Mouse (Mus musculus) adrenal gland, postnatal 10 days (tissue): ENCODE measurements around the gene Npc1l1. TPM values are rescaled to one million over a fixed set of nuclear protein-coding genes. Genes with fewer than 3 reads are reported as not detected.

Experiments used
- DNase-seq: peaks from one replicate; pipeline ENCODE4 v3.0.0; 2021; ENCODE audit warnings: mixed read lengths
- total RNA-seq, 2 experiments: library from RNA; stranded (reverse); gene quantifications; 2 replicates each; pipeline ENCODE4 v1.2.3; 2021

Gene Npc1l1
- total RNA-seq, 2 experiments from 2014 or later: not detected

- no peak for DNase-seq
Observed at GRCm38 (mm10) chr11:6163062-6163461, 66.9 kb downstream of the Npc1l1 start.

DNA sequence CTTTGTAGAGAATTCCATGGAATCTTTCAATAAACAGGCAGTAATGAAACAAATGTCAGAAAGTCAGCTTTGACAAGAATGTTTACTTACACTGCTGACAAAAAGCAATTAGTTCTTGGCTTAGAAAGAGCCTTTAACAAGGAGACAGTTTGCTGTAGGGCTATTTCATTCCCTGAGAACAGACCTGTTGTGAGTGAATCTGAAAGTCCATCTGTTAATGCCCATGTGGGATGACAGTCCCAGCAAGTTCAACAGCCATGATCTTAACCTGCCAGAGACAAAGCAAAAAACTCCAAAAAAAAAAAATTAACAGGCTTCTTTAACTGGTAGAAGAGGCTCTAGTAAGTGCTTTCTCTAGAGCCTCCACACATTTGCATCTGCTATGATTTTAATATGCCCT lies 68.4 kb downstream of the Npc1l1 start:
- DNase-seq: no peak

Other genes starting within 250 kb of the Npc1l1 start
- gene Camk2b, start 163.8 kb downstream of the Npc1l1 start, total RNA-seq: 10 to 100 TPM; 15.7 to 30.4 TPM
- under 1 TPM; 0.21 to 0.24 TPM for gene A730071L15Rik, start 30.1 kb downstream of the Npc1l1 start, total RNA-seq
- 10 to 100 TPM; 45.8 to 52.3 TPM for gene Nudcd3, start 29.7 kb downstream of the Npc1l1 start, total RNA-seq
- 10 to 100 TPM; 49.8 to 52.7 TPM for gene Ddx56, start 37.6 kb upstream of the Npc1l1 start, total RNA-seq
- 10 to 100 TPM; 83.3 to 86.5 TPM for gene Tmed4, start 44.7 kb upstream of the Npc1l1 start, total RNA-seq
- gene Ogdh, start 61.5 kb upstream of the Npc1l1 start, total RNA-seq: 100 to 1,000 TPM; 854 to 941 TPM
- 10 to 100 TPM; 38.4 to 48.2 TPM for gene Zmiz2, start 158.9 kb upstream of the Npc1l1 start, total RNA-seq
- 1,000 to 10,000 TPM; 1,588 to 1,631 TPM for gene Ppia, start 185.3 kb upstream of the Npc1l1 start, total RNA-seq
- 10 to 100 TPM; 84.9 to 92.0 TPM for gene H2afv, start 214.3 kb upstream of the Npc1l1 start, total RNA-seq
- 10 to 100 TPM; 62.7 to 71.0 TPM for gene Purb, start 245.8 kb upstream of the Npc1l1 start, total RNA-seq